Mouse (Mus musculus) thymus, postnatal 10 days (tissue): ENCODE results near the gene Olfr239.
"Not testable (repeated sequence)": the region's sequence is repeated elsewhere in the genome, so short reads cannot be mapped to it uniquely, and the experiment has no call there.

Experiments used
- DNase-seq, 2 experiments: peaks; one replicate each; pipeline ENCODE4 v3.0.0; 2021; ENCODE audit warnings: low spot score in 2 of 2

The Olfr239 gene

GRCm38 (mm10) chr17:33191002-33191401, at the start of gene Olfr239:
Gene Olfr239, plus strand, starts transcription at chr17:33191302.
- DNase-seq, result not testable (repeated sequence)

- DNase-seq, result not testable (repeated sequence)
These were observed 23.0 kb upstream of the Olfr239 start, which contains the start of gene Olfr55 for GRCm38 (mm10) chr17:33168147-33168546. Gene Olfr55, plus strand, starts transcription at chr17:33168447.

GRCm38 (mm10) chr17:33221590-33221989, 30.5 kb downstream of the Olfr239 start, which contains the start of gene Olfr1564:
Gene Olfr1564, minus strand, starts transcription at chr17:33221690.
- DNase-seq, result no peak

DNA sequence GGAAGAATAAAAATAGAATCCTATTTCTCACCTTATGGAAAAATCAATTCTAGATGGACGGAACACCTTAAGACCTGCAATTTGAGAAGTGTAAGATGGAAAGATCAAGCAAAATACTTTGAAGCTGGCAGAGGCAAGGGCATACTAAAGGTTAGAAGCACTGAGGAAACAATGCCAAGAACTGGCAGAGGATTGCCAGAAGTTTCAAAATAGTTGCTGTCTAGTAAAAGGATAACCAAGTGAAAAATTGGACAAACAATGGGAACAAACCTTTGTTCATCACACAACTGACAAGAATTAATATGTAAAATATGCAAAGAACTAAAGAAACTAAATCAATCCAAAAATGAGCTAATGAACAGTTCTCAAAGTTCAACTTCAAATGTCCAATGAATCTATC, 45.5 kb downstream of the Olfr239 start:
- DNase-seq, result not testable (repeated sequence)
